Mouse (Mus musculus) left cerebral cortex, postnatal 10 days (tissue): Measurements from ENCODE around the gene Atp6v1fnb. TPM values are rescaled to one million over a fixed set of nuclear protein-coding genes. Genes with fewer than 3 reads are reported as not detected.
A peak's percentile ranks its signal among the peaks of the same experiment; 100 is the strongest.

Experiments used
- DNase-seq, 2 experiments: peaks; one replicate each; pipeline ENCODE4 v3.0.0; 2021 to 2022; ENCODE audit warnings: low spot score in 2 of 2, mixed read lengths in 1 of 2; ENCODE audit errors: extremely low spot score in 1 of 2
- intact Hi-C: fragments of 180-260 bp; cut with DNase I; formaldehyde crosslinking; loops from one replicate; pipeline ENCODE4 v1.15.1; 2025
- total RNA-seq, 2 experiments: library from RNA; stranded (reverse); gene quantifications; 2 replicates each; pipeline ENCODE4 v1.2.3; 2021

Atp6v1fnb gene
- 1 to 10 TPM in 1 of 2 experiments, under 1 TPM in 1; 0.54 to 1.1 TPM for total RNA-seq

- intact Hi-C loops = no loop called here
- DNase-seq = no peak
These were observed at the start of gene Atp6v1fnb for GRCm38 (mm10) chr6:29471137-29471536. Gene Atp6v1fnb, plus strand, starts transcription at chr6:29471437.

GRCm38 (mm10) chr6:29425118-29425517 is 46.1 kb upstream of the Atp6v1fnb start:
- no peak for DNase-seq
- intact Hi-C loops = no loop called here

- no peak for DNase-seq
- intact Hi-C loops = no loop called here
These were observed 44.9 kb upstream of the Atp6v1fnb start for GRCm38 (mm10) chr6:29426331-29426730.

GRCm38 (mm10) chr6:29428171-29428570 is 43.1 kb upstream of the Atp6v1fnb start:
- intact Hi-C loops = no loop called here
- no peak for DNase-seq

- DNase-seq = peak in 1 of 2 experiments; percentile 33
- intact Hi-C loops = no loop called here
These were observed 40.4 kb upstream of the Atp6v1fnb start for GRCm38 (mm10) chr6:29430681-29431420.

- DNase-seq = peak in 1 of 2 experiments; percentile 20
- intact Hi-C loops = no loop called here
These were observed 39.8 kb upstream of the Atp6v1fnb start for GRCm38 (mm10) chr6:29431473-29431872.

GRCm38 (mm10) chr6:29432156-29432555 is 39.1 kb upstream of the Atp6v1fnb start:
- intact Hi-C loops = no loop called here
- DNase-seq = peak in 1 of 2 experiments; percentile 38

- intact Hi-C loops = no loop called here
- no peak for DNase-seq
These were observed 38.6 kb upstream of the Atp6v1fnb start for GRCm38 (mm10) chr6:29432676-29433037.

- intact Hi-C loops = no loop called here
These were observed 38.0 kb upstream of the Atp6v1fnb start, which contains the start of gene Flnc for GRCm38 (mm10) chr6:29433038-29433803. Gene Flnc, plus strand, starts transcription at chr6:29433256.

GRCm38 (mm10) chr6:29433804-29434795 is 37.1 kb upstream of the Atp6v1fnb start:
- DNase-seq = peak in 1 of 2 experiments; percentile 48
- intact Hi-C loops = no loop called here

More at GRCm38 (mm10) chr6:29433038-29433803, 38.0 kb upstream of the Atp6v1fnb start, which contains the start of gene Flnc:
- DNase-seq = peak in 1 of 2 experiments; percentile 59

- intact Hi-C loops = no loop called here
- DNase-seq = peak in 1 of 2 experiments; percentile 80
These were observed 36.1 kb upstream of the Atp6v1fnb start for GRCm38 (mm10) chr6:29434911-29435691.

- intact Hi-C loops = no loop called here
- peak in 1 of 2 experiments; percentile 54 for DNase-seq
These were observed 35.2 kb upstream of the Atp6v1fnb start for GRCm38 (mm10) chr6:29435940-29436451.

- DNase-seq = peak in 1 of 2 experiments; percentile 65
- intact Hi-C loops = no loop called here
These were observed 34.7 kb upstream of the Atp6v1fnb start for GRCm38 (mm10) chr6:29436461-29436934.

- intact Hi-C loops = no loop called here
- DNase-seq = peak in 1 of 2 experiments; percentile 30
These were observed 32.0 kb upstream of the Atp6v1fnb start for GRCm38 (mm10) chr6:29439251-29439650.

- intact Hi-C loops = no loop called here
- DNase-seq = peak in 1 of 2 experiments; percentile 13
These were observed 31.4 kb upstream of the Atp6v1fnb start for GRCm38 (mm10) chr6:29439789-29440188.

- intact Hi-C loops = no loop called here
- peak in 1 of 2 experiments; percentile 55 for DNase-seq
These were observed 26.5 kb upstream of the Atp6v1fnb start for GRCm38 (mm10) chr6:29444773-29445172.

- intact Hi-C loops = no loop called here
- DNase-seq = peak in 1 of 2 experiments; percentile 33
These were observed 25.9 kb upstream of the Atp6v1fnb start for GRCm38 (mm10) chr6:29445354-29445753.
